Mouse (Mus musculus) liver, embryonic 13.5 days (tissue): ENCODE data around the gene Crim1. TPM values are rescaled to one million over a fixed set of nuclear protein-coding genes. Genes with fewer than 3 reads are reported as not detected.

Source experiments
- ATAC-seq: fragments of 200-750 bp; cut with Nextera tagmentation; 2 replicates; pipeline ENCODE4 v1.8.0; 2017; ENCODE audit warnings: low read depth, mild to moderate bottlenecking, moderate number of reproducible peaks, moderate library complexity
- DNase-seq: peaks from one replicate; pipeline ENCODE4 v3.0.0; 2022
- H3K27ac ChIP-seq: fragments of 300-500 bp; sonication (generic); 2 replicates; pipeline ENCODE4 v1.5.1; 2015; ENCODE audit warnings: moderate library complexity, mild to moderate bottlenecking, inconsistent platforms
- H3K27me3 ChIP-seq: fragments of 300-500 bp; sonication (generic); 2 replicates; pipeline ENCODE4 v1.6.1; 2015; ENCODE audit warnings: mild to moderate bottlenecking, inconsistent platforms
- H3K36me3 ChIP-seq: fragments of 300-500 bp; sonication (generic); 2 replicates; pipeline ENCODE4 v1.6.1; 2015; ENCODE audit warnings: mild to moderate bottlenecking, inconsistent platforms
- H3K4me1 ChIP-seq: fragments of 300-500 bp; sonication (generic); replicated peaks from 2 replicates; pipeline ENCODE4 v1.6.1; 2015; ENCODE audit warnings: inconsistent platforms
- H3K4me2 ChIP-seq: fragments of 300-500 bp; sonication (generic); 2 replicates; pipeline ENCODE4 v1.6.1; 2015; ENCODE audit warnings: inconsistent platforms, mild to moderate bottlenecking, moderate library complexity
- H3K4me3 ChIP-seq: fragments of 300-500 bp; sonication (generic); replicated peaks from 2 replicates; pipeline ENCODE4 v1.5.1; 2015; ENCODE audit warnings: mild to moderate bottlenecking, inconsistent platforms
- H3K9ac ChIP-seq: fragments of 300-500 bp; sonication (generic); 2 replicates; pipeline ENCODE4 v1.6.1; 2015; ENCODE audit warnings: mild to moderate bottlenecking, inconsistent platforms
- H3K9me3 ChIP-seq: fragments of 300-500 bp; sonication (generic); replicated peaks from 2 replicates; pipeline ENCODE4 v1.6.1; 2016; ENCODE audit warnings: inconsistent platforms
- WGBS: fragments of 180-500 bp; shearing (Covaris S2); methylation state at CpG from one replicate; pipeline ENCODE4 v1.1.7; 2015; ENCODE audit not compliant: insufficient replicate concordance; 5-methylcytosine and 5-hydroxymethylcytosine counted together
- polyA plus RNA-seq: library from polyadenylated mRNA; unstranded; fragments of >200 nt; fragmentation: Nextera tagmentation; extraction: Ambion mirVana; gene quantifications from 2 replicates; pipeline ENCODE4 v1.2.1, GENCODE M21; 2015

Crim1 gene
- polyA plus RNA-seq, 1 experiment from 2014 or later, result 0.56 TPM

GRCm38 (mm10) chr17:78358251-78358726, 158.2 kb downstream of the Crim1 start:
- Histone ChIP-seq H3K9me3 (no peaks in the 10 kb centered on the region), H3K9ac (no peak overlapping the region), H3K36me3 (no peaks in the 10 kb centered on the region), H3K4me3 (no peak overlapping the region), H3K4me1 (peaks cover 23% of the 10 kb centered on the region), H3K4me2 (no peak overlapping the region), H3K27ac (no peak overlapping the region), H3K27me3 (no peaks in the 10 kb centered on the region)
- no peak for DNase-seq
- WGBS, result 81% methylated on average over 7 of the region's 7 CpGs
- no peak for ATAC-seq

- peak overlapping the region; percentile 46; the same call in 1 of the 2 replicates for H3K9ac ChIP-seq
- ATAC-seq (peak; percentile 60), DNase-seq (no peak)
- WGBS, result 24% methylated on average over 13 of the region's 13 CpGs
- peak overlapping the region; percentile 16; the same call in 1 of the 2 replicates for H3K27ac ChIP-seq
- H3K36me3 ChIP-seq, result no peaks in the 10 kb centered on the region
- peak overlapping the region; percentile 29 for H3K4me3 ChIP-seq
- no peaks in the 10 kb centered on the region for H3K27me3 ChIP-seq
- H3K4me2 ChIP-seq, result peak overlapping the region; percentile 58
- H3K9me3 ChIP-seq, result no peaks in the 10 kb centered on the region
- H3K4me1 ChIP-seq, result peaks cover 21% of the 10 kb centered on the region
Measured at GRCm38 (mm10) chr17:78361939-78362728, 162.1 kb downstream of the Crim1 start.

- Histone ChIP-seq H3K9me3 (no peaks in the 10 kb centered on the region), H3K27me3 (no peaks in the 10 kb centered on the region), H3K9ac (no peak overlapping the region), H3K4me1 (peaks cover 21% of the 10 kb centered on the region), H3K36me3 (no peaks in the 10 kb centered on the region), H3K4me3 (no peak overlapping the region), H3K4me2 (no peak overlapping the region), H3K27ac (no peak overlapping the region)
- ATAC-seq, result no peak
- no peak for DNase-seq
- 80% methylated on average over 23 of the region's 23 CpGs for WGBS
Measured at GRCm38 (mm10) chr17:78364555-78365302, 164.7 kb downstream of the Crim1 start.

GRCm38 (mm10) chr17:78366070-78366469, 166.0 kb downstream of the Crim1 start:
- 50% methylated on average over 7 of the region's 7 CpGs for WGBS
- DNase-seq (no peak), ATAC-seq (no peak)

GRCm38 (mm10) chr17:78368481-78368880, 168.4 kb downstream of the Crim1 start:
- no peak for ATAC-seq
- 0 out of 2 replicates have a peak, but pooled peaks cover 1% of the 10 kb centered on the region for H3K4me1 ChIP-seq
- no peaks in the 10 kb centered on the region for H3K27me3 ChIP-seq
- no peak overlapping the region for H3K9ac ChIP-seq
- 78% methylated on average over 8 of the region's 8 CpGs for WGBS
- DNase-seq, result no peak
- no peak overlapping the region for H3K27ac ChIP-seq
- H3K36me3 ChIP-seq, result no peaks in the 10 kb centered on the region
- no peaks in the 10 kb centered on the region for H3K9me3 ChIP-seq
- no peak overlapping the region for H3K4me3 ChIP-seq
- H3K4me2 ChIP-seq, result no peak overlapping the region

More at GRCm38 (mm10) chr17:78366070-78366469, 166.0 kb downstream of the Crim1 start:
- H3K4me3 ChIP-seq, result no peak overlapping the region
- H3K9me3 ChIP-seq, result no peaks in the 10 kb centered on the region
- no peak overlapping the region for H3K27ac ChIP-seq
- no peaks in the 10 kb centered on the region for H3K27me3 ChIP-seq
- H3K4me2 ChIP-seq, result no peak overlapping the region
- no peaks in the 10 kb centered on the region for H3K36me3 ChIP-seq
- H3K9ac ChIP-seq, result no peak overlapping the region
- H3K4me1 ChIP-seq, result peaks cover 21% of the 10 kb centered on the region

GRCm38 (mm10) chr17:78370445-78370844, 170.4 kb downstream of the Crim1 start:
- no peak overlapping the region for H3K27ac ChIP-seq
- DNase-seq, result no peak
- no peak overlapping the region for H3K4me2 ChIP-seq
- ATAC-seq, result no peak
- no peaks in the 10 kb centered on the region for H3K27me3 ChIP-seq
- 63% methylated on average over 1 of the region's 1 CpGs for WGBS
- H3K9me3 ChIP-seq, result no peaks in the 10 kb centered on the region
- H3K9ac ChIP-seq, result no peak overlapping the region
- H3K4me3 ChIP-seq, result no peak overlapping the region
- no peaks in the 10 kb centered on the region for H3K4me1 ChIP-seq
- no peaks in the 10 kb centered on the region for H3K36me3 ChIP-seq

- 78% methylated on average over 6 of the region's 6 CpGs for WGBS
- H3K27me3 ChIP-seq, result no peaks in the 10 kb centered on the region
Measured at GRCm38 (mm10) chr17:78373174-78373573, 173.1 kb downstream of the Crim1 start.

GRCm38 (mm10) chr17:78373849-78374248, 173.8 kb downstream of the Crim1 start:
- H3K4me1 ChIP-seq, result no peaks in the 10 kb centered on the region
- no peak overlapping the region for H3K4me3 ChIP-seq
- no peaks in the 10 kb centered on the region for H3K9me3 ChIP-seq
- H3K27me3 ChIP-seq, result no peaks in the 10 kb centered on the region
- no peak overlapping the region for H3K9ac ChIP-seq
- DNase-seq (no peak), ATAC-seq (no peak)
- WGBS, result 88% methylated on average over 8 of the region's 8 CpGs
- peaks cover 17% of the 10 kb centered on the region for H3K36me3 ChIP-seq
- no peak overlapping the region for H3K4me2 ChIP-seq
- no peak overlapping the region for H3K27ac ChIP-seq

More at GRCm38 (mm10) chr17:78373174-78373573, 173.1 kb downstream of the Crim1 start:
- ATAC-seq (no peak), DNase-seq (no peak)
- Histone ChIP-seq H3K4me2 (no peak overlapping the region), H3K4me3 (no peak overlapping the region), H3K36me3 (peaks cover 11% of the 10 kb centered on the region), H3K9ac (no peak overlapping the region), H3K9me3 (no peaks in the 10 kb centered on the region), H3K4me1 (no peaks in the 10 kb centered on the region), H3K27ac (no peak overlapping the region)

- ATAC-seq (no peak), DNase-seq (no peak)
- H3K27ac ChIP-seq, result no peak overlapping the region
- no peaks in the 10 kb centered on the region for H3K9me3 ChIP-seq
- no peak overlapping the region for H3K4me2 ChIP-seq
- peaks cover 17% of the 10 kb centered on the region for H3K36me3 ChIP-seq
- H3K27me3 ChIP-seq, result no peaks in the 10 kb centered on the region
- H3K4me3 ChIP-seq, result no peak overlapping the region
- 82% methylated on average over 10 of the region's 10 CpGs for WGBS
- H3K4me1 ChIP-seq, result peaks cover 4% of the 10 kb centered on the region; the same call in 1 of the 2 replicates
- no peak overlapping the region for H3K9ac ChIP-seq
Measured at GRCm38 (mm10) chr17:78374756-78375155, 174.7 kb downstream of the Crim1 start.

- no peak overlapping the region for H3K9ac ChIP-seq
- no peaks in the 10 kb centered on the region for H3K9me3 ChIP-seq
- H3K4me2 ChIP-seq, result no peak overlapping the region
- 76% methylated on average over 8 of the region's 8 CpGs for WGBS
- DNase-seq (no peak), ATAC-seq (no peak)
- H3K27me3 ChIP-seq, result no peaks in the 10 kb centered on the region
- peaks cover 22% of the 10 kb centered on the region for H3K36me3 ChIP-seq
- no peak overlapping the region for H3K27ac ChIP-seq
- H3K4me1 ChIP-seq, result peaks cover 4% of the 10 kb centered on the region; the same call in 1 of the 2 replicates
- H3K4me3 ChIP-seq, result no peak overlapping the region
Measured at GRCm38 (mm10) chr17:78376587-78376986, 176.5 kb downstream of the Crim1 start.

GRCm38 (mm10) chr17:78379079-78379729, 179.2 kb downstream of the Crim1 start:
- DNase-seq, result no peak
- Histone ChIP-seq H3K4me2 (no peak overlapping the region), H3K9ac (no peak overlapping the region), H3K27me3 (no peaks in the 10 kb centered on the region), H3K36me3 (peaks cover 24% of the 10 kb centered on the region), H3K4me3 (no peak overlapping the region), H3K4me1 (peaks cover 4% of the 10 kb centered on the region; the same call in 1 of the 2 replicates), H3K27ac (no peak overlapping the region), H3K9me3 (no peaks in the 10 kb centered on the region)
- WGBS, result 70% methylated on average over 8 of the region's 8 CpGs
- no peak for ATAC-seq
